Mouse (Mus musculus) heart, postnatal 0 days (tissue): Measurements from ENCODE around the gene Amfr.

Experiments used
- CTCF ChIP-seq: IDR thresholded peaks from 2 replicates; pipeline ENCODE4 v1.5.1; 2016; ENCODE audit warnings: antibody characterized with exemption, control low read depth, low read depth
- EP300 ChIP-seq: IDR thresholded peaks from 2 replicates; pipeline ENCODE4 v1.6.1; 2016; ENCODE audit warnings: antibody characterized with exemption, low read depth

DNA sequence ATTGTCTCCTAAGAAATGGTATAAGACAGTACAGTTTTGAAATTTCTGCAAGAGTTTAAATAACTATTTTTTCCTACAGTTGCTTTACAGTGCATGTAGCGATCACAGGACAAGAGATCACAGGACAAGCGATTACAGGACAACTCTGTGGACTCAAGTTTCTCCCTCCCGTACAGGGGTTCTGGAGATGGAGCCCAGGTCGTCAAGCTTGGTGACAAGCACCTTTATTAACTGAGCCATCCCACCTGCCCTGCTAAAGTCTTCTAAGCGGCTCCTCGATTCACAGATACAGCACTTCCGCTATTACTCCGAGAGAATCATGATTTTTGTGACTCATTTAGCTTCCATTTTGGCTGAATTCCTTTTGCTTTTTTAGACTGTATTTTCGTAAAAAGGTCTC is 17.1 kb upstream of the Amfr start:
- TF ChIP-seq CTCF: no peak
- TF ChIP-seq EP300: no peak
